Mouse (Mus musculus) neural tube, embryonic 10.5 days (tissue): ENCODE results near the gene Cox5a.

Experiments
- DNase-seq: peaks from one replicate; pipeline ENCODE4 v3.0.0-alpha.2; 2017; ENCODE audit warnings: low spot score; ENCODE audit errors: extremely low spot score

Cox5a gene

DNA sequence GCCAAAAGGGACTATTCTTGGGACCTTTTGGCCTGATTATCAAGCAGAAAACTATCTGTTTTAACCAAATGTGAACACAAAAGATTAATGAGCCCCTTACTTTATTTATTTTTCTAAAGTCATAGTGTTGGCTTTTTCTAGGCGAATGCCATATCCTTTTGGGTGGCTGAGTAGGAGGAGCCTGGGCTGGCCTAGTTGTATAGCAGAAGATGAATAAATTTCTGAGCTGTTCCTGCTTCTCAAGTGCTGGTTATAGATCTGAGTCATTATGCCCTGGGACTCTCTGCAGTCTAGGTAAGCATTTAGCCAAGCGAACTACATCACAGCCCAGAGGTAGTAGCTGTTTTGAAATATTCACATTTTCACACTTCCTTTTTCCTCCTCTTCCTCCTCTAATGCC is 4.4 kb downstream of the Cox5a start:
- DNase-seq: no peak

DNA sequence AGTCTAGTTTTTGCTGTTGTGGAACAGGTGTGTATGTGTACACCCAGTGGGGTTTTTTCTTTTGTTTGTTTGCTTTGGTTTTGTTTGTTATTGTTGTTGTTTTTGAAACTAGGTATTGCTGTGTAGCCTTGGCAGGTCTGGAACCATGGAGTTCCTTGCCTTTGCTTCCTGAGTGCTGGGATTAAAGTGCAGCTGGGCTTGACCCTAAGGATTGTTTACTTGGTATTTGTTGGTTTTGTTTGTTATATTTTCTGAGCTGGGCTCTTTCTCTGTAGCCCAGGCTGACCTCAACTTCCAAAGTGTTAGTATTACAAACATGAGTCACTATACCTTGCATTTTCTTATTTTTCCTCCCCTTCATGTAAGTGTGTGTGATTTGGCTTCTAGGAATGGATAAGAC is 5.4 kb downstream of the Cox5a start:
- DNase-seq: no peak

DNA sequence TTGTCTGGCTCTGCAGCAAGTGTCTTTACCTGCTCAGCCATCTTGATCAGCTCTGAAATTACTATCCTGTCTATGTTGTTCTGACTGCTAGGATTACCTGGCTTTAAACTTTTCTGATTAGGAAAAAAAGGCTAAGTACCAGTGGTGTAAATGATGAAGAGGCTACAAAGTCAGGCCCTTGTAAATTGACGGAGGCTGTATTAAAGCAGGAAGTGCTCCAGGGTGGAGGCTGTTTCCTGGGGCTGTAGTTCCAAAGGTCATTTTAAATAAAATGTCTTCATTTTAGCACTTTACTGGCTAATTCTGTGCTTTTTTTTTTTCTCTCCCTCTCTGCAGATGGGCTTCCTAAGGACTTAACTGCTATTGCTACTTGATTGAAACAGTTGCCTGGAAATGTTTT is 10.9 kb downstream of the Cox5a start:
- no peak for DNase-seq

DNA sequence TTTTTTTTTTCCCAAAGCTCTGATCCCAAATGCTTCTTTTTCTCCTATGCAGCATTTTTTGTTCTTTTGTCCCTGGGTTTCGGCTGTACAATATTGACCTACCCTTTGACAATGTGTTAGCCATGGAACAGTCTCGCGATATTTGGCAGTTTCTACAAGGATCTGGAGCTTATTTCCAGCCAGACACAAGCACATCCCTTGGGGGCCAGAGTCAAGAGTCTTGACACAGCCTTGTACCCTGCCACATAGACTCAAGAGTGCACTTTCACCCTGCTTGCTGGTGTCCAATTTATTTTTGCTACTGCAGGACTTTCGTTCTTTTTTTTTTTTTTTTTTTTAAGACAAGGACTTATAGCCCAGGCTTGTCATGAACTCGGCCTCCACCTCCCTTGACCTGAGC is 15.3 kb downstream of the Cox5a start:
- no peak for DNase-seq

DNA sequence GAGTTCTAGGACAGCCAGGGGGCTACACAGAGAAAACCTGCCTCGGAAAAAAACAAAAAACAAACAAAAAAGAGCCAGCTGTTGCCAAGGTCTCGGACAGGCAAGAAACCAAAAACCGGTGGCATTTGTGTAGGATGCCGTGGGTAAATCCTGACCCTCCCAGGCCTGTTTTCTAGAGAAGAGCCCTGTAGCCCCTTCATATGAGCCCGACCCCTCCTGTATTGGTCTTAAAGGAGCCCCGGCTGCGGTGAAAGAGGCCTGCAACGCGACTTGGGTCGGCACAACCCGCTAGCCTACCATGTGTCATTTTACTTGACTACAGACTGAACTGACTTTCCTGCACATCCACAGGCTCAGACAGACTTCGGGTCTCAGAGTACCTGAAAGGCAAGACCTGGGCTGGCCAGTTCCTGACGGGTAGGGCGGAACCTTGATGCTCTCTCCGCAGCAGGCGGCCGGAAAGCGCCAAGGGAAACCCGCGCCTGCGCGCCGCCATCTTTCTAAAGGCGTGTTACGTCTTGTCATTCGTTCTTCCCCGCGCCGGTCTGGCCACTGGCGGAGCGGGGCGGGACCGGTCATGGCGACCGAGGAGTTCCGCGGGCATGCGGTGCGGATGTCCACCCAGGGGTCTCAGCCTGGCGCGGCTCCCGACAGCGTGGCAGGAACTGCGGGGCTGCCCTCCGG is 16.1 kb downstream of the Cox5a start, which contains the start of gene Fam219b:
Gene Fam219b (plus strand): TSS at position 485 of the 684 bp plus-strand sequence.
- DNase-seq: peak; percentile 88

DNA sequence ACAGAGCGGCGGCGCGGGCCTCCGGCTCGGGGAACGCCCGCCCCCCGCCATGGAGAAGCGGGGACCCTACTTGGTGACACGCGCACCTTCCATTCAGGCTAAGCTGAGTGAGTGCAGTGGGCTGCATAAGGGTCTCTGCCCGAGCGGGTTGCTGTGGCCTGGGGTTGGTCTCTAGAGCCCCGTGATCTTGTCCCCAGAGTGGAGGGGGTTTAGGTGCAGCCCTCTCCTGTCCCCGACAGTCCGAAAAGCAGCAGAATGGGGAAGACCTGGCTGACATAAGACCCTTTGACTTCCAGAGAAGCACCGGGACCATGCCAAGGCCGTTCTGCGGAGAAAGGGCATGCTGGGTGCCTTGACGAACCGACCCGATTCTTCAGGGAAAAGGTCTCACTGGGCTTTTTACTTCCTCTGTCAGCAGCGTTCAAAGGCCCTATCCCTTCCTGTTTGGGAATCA is 16.7 kb downstream of the Cox5a start:
- DNase-seq: no peak

DNA sequence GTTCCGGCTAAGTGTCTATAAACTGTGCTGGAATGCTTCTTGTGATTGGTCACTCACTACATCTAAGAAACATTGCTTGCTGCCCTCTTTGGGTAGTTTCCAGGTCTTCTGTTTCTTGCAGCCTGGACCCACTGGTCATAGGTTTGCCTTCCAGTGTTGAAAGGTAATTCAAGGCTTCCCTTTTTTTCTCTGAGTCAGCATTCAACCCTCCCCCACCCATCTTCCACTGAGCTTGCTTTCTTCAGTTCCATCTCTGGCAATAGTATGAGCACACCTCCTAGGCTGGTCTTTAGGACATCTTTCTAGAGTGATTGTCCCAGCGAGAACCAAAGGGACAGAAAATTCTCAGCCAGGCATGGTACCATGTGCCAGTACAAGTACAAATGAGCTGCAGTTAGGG is 18.5 kb downstream of the Cox5a start:
- DNase-seq: no peak

DNA sequence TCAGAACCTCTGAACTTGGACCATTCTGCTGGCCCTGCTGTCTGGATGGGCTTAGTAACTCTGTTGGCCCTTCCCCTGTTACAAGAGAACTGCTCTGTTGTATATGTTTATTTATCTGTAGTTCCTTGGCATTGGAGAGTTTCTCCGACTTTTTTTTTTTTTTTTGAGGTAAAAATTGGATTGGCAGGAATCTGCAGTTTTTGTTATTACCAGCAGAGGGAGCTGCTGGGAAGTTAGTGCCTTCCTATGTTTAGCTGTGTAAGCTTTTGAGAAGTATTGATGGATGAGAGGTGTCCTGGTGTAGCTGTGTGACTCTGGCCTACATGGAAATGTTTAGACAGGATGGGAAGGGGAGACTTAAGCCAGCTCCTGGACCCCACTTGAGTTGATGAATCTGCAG is 20.2 kb downstream of the Cox5a start:
- no peak for DNase-seq

DNA sequence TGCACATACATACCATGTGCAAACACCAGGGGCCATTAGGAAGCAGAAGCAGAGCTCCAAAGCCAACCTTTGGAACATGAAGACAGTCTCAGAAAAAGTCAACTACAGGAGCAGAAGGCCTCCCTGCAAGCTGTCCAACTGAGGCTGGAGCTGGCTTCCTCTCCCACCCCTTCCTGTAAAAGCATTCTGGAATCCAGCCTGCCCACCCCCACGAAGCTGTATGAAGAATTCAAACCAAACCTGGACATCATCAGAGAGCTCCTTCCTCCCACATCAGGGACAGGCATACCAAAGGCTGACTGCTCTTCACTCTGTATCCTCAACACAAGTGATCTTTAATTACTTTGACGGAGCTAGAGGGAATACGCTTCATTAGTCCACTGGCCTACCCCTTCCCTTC is 22.9 kb downstream of the Cox5a start:
- no peak for DNase-seq

DNA sequence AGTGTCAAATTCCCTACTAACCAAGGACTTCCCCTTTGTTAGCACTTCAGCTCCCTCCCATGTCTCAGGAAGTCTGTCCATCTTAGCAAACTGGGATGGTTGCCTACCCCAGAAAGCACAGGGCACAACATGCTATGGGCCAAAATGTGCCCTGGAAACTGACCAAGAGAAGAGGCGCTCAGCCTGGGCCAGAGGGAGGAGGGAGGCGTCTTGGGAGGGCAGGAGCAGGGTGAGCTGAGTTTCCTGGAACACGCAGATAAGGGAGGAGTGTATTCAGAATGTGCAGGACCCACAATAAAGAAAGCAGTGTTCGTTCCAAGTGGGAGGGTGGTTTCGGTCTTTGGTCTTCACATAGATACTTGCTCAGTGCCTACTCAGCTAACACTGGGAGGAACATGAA is 26.2 kb downstream of the Cox5a start:
- DNase-seq: no peak

DNA sequence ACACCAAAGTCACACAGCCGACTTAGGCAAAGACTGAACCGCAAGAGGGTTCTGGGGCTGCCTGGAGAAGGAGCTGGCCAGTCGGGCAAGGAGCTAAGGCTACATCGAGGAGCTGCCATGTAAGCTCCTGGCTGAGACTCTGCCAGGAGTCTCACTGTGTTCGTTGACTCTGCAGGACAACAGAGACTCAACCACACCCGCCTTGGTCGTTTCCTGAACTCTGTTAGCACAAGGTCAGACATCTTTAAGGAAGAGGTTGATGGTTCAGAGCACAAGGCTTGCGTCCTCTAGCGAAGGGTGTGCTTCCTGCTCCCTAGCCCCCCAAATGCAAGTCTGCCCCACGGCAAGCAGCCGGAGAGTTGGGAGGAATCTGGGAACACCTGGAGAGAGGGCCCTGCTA is 26.8 kb downstream of the Cox5a start:
- no peak for DNase-seq

DNA sequence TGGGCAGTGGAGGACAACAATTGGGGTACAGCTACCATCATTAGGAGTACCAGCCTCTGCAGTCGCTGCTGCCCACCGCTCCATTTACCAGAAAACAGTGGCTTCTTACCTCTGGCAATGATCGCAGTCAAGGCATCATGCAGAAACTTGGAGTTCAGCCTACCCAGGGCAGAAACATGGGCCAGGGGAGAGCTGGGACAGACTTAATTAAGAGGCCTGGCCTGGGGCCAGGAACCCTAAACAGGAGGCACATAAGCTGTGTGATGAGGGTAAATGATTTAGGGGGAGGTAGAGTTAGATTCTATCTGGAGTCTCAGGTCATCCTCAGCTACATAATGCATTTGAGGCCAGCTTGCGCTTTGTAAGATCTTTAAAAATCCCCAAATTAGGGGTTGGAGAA is 28.1 kb downstream of the Cox5a start:
- DNase-seq: no peak

DNA sequence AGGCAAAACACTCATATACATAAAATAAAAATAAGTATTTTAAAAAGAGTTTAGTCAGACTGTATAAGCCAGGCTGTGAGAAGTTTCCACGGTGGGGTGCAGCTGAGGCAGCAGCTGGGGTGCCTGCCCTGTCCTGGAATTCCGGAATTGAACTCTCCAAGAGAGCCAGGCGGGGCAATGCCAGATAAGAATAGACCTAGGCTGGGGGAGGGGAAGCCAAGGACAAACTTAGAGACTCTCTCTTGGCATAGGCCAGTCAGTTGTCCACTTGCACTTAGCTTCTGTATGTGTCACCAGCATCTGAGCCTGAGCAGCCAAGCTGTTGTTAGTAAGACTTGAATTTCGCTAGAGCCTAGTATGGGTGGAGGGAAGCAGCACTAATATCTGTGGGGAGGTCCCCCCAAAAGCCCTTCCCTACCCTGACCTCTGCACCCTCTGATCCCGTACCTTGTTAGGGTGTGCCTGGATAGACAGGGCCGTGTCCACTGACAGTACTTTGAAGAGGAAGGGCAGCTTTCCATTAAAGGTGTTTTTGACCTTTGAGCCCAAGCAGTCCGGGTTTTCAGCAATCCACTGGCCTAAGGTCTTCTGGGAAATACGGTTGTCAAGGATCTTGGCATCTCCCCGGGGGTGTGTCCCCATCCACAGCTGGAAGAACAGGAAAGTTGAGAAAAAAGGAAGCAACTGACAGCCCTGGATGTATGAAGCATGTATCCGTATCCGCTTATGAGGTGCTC is 29.2 kb downstream of the Cox5a start:
- DNase-seq: no peak

DNA sequence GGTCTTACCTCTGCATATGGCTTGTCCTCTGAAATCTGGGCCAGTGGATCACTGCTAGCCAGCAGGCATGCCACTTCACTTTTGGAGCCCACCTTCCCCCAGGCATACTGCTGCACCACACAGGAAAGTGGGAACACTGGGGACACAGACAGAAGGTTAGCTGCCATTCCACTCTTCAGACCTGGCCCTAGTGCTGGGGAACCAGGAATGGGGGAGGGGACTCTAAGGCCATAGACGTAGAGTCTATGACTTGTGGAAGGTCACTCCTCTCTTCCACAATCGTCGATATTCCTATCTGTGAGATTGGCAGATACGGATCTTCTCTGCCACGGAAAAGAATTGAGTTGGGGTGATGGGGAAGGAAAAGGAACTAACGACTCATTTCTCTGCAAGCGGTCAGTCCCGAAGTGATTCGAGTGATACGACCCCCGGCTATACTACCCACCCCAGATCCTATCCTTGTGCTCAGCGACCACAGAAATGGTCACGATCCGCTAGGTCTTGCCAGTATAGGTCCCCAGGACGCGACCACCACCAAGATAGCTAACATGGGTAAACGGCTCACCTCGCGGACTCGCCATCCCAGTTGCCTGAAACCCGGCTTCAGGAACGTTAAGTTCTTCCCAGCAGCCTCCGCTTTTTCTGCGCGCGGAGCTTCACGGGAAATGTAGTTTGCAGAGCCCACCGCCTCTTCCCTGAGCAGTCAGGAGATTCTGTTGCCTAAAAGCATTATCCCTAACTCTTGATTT is 31.2 kb downstream of the Cox5a start, which contains the start of gene Mpi:
Gene Mpi (minus strand): TSS at position 625 of the 749 bp plus-strand sequence.
- DNase-seq: peak; percentile 60

DNA sequence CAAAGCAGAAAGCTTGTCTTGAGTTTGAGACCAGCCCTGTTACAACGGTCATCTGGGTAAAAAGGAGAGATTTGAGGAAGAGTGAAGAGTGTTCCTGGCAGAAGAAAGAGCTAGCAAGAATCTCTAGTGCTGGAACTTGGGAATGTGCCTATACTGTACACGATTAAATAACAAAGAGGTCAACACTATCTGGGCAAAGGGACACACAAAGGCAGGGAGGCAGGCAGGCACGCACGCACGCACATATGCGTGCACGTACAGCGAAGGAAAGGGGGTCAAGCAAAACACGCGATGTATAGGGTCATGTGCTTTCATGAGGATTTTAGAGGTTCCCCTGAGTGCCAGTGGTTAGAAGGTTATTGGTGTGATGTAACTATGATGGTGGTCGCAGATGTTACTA is 32.0 kb downstream of the Cox5a start:
- no peak for DNase-seq

DNA sequence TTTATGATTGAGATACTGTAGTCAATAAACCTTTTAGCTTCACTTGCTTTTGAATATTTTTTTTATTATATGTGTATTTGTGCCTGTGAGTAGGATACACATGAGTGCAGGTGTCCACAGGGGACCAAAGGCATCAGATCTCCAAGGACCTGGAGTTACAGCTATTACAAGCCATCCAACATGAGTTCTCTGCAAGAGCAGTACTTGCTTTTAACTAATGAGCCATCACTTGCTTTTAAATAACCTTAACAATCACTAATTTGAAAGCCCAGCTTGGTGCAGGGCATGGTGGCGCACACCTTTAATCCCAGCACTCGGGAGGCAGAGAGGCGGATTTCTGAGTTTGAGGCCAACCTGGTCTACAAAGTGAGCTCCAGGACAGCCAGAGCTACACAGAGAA is 33.7 kb downstream of the Cox5a start:
- no peak for DNase-seq

DNA sequence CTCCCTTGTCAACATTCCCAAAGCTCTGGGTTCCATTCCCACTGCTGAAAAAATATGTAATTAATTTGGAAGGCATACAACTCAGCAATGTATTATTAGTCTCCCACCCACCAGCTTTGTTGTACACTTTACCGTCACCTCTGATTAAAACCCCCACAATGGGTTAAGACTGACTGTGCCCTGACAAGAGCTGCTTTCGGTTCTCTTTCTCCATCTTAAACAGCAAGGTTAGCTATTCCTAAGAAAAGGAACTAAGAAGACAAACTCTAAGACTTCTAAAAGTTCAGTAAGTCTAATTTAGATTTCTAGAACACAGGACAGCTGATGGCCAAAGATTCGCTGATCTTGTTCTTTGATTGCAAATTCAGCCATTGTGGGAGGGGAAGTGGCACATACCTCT is 36.1 kb downstream of the Cox5a start:
- DNase-seq: no peak

DNA sequence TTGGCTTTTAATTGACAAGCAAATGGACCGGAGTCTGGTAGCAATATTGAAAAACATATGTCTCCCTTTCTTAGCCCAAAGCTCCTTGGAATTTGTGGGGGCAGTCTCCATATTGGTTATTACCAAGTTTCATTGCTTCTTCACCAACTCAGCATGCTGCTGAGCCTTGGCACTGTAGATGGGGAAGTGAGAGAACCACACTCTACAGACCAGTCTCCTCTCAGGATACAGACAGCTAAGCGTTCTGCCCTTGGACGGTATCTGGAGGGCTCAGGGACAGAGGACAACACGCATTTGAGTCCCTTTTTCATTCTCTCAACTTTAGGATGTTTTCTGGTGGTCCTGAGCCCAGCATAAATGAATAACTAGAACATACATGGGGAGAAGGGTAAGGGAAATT is 37.6 kb downstream of the Cox5a start:
- no peak for DNase-seq

DNA sequence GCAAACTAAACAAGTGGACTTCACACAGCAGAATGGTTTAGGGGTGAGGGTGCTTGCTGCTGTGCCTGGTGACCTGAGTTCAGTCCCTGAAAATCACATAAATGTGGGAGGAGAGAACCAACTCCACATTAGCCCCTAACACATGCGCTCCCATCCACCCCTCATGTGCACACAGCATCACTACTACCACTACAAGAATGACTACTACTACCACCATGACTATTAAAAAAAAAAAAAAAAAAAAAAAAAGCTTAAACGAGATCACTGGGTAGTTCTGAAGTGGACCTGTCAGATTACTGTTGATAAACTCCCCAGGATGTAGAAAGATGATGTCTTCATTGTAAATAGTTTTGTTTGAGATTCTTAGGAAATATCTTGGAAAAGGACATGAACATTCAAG is 38.5 kb downstream of the Cox5a start:
- DNase-seq: no peak

DNA sequence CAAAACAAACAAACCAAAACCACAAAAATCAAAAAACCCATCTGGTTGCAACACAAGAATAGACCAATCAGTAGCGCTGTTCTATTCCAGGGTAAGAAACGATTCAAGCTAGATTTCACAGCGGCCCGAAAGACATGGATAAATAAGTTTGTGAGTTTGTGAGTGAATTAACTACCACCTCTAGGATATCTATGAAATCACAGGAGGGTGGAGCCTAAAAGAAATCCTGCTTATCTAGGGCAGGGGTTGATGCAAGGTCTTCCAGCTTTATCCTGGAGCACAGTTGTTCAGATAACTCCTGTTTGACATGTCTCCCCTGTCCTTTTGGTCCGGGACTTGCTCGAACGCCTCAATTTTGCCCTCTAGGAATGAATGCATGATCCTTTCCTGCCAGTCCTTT is 39.2 kb downstream of the Cox5a start:
- no peak for DNase-seq

DNA sequence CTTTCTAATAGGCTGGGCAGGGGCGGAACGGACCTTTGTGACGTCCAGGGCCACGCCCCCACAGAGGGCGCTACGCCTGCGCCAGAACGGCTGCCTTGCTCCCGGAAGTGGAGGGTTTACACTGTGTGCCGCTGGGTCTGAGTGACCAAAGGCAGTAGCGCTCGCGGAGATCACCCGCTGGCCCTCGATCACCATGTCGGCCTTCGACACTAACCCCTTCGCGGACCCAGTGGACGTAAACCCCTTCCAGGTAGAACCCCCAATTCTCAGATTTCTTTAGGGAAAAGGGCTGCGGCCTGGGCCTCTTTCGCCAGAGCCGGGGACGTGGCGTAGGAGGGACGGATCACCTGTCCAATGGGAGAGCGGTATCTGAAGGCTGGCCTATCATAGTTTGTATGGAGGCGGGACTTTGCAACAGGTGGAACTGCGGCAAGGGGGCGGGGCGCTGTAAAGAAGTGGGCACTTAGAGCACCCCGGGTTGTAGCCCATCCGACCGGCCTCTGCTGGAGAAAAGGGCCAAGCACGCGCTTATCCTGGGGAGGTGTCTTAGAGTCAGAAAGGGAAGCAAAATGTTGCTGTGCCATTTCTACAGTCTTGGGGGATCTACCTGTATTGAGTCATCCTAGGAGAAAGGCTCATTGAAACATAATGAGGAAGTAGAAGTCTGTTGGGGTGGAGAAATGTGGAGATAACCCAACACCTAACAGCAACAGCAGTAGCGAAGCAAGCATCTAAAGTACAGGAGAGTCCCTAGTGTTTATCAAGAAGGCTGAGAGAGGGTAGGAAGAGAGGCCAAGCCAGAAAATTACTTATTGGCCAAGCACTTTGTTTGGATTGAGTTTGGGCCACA is 40.0 kb downstream of the Cox5a start, which contains the start of gene Scamp2:
Gene Scamp2 (plus strand): TSS at position 83 of the 850 bp plus-strand sequence.
- peak; percentile 96 for DNase-seq
